Mouse (Mus musculus) spleen, adult 2 months (tissue): ENCODE measurements around the gene Cyp2w1.

Experiments used
- CTCF ChIP-seq: fragments of 200-500 bp; IDR thresholded peaks from 2 replicates; pipeline ENCODE4 v1.5.1; 2011; ENCODE audit warnings: mild to moderate bottlenecking, inconsistent platforms; ENCODE audit not compliant: insufficient read depth, insufficient read length, insufficient replicate concordance; ENCODE audit errors: extremely low read depth
- POLR2A ChIP-seq: fragments of 200-500 bp; IDR thresholded peaks from 2 replicates; pipeline ENCODE4 v1.6.1; 2011; ENCODE audit warnings: low read depth, low read length, inconsistent platforms

DNA sequence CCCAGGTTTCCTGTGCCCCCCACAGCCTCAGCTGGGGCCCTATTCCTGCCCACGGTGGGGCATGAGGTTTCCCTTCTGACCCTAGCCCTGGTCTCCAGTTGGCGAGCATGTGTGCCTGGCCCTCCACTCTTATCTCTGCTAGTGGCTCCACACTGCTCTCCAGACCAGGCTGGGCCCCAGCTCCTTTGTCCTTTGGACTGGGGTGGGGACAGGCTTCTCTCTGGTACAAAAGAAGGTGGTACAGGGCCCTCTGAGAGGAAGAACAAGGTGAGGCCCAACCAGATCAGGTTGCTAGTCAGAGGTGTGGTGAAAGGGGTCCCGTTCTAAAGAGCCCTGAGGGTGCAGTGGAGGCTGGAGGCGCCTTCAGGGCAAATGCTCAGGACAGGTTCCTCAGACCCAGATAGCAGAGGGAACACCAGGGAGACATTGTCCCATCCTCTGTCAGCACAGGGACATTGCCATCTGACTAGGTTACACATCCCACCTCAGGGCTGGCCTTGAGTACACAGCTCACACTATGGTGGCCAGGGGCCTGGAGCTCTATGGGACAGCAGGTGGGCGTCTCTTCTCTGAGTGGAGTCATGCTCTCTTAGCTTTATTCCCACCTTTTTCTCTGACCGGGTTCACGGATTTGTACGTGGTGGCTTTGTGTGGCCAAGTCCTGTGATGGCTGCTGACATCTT, 19.7 kb upstream of the Cyp2w1 start:
- TF ChIP-seq CTCF (no peak), POLR2A (no peak)
